Mouse (Mus musculus): ENCODE measurements around the gene Olfr235. TPM values are rescaled to one million over a fixed set of nuclear protein-coding genes. Genes with fewer than 3 reads are reported as not detected.
"Not testable (repeated sequence)": the region's sequence is repeated elsewhere in the genome, so short reads cannot be mapped to it uniquely, and the experiment has no call there.

Olfr235 gene
- polyA plus RNA-seq (2014; fragmentation: Nextera tagmentation; extraction: Ambion mirVana), result not detected in 2 replicates

DNA sequence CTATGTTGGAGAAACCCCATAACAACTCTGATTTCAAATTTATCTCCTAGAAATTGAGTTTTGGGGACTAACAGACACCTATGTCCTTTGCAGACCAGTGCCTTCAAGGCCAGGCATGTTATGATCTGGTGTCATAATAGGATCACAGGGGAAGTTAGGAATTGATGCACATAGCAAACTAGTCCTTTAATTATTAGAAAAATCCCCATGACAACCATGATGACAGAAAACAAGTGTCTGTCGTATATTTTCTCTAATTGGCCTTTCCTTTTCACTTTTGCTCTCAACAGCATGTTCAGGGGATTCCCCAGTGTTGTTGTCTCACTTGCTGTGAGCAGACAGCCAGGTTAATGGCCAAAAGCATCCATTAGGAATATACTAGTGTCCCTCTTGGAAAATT is at the start of gene Olfr235:
Gene Olfr235, plus strand, starts transcription at position 301 of the 400 bp plus-strand sequence.
- DNase-seq (ENCODE audit: low spot score) (no peak), ATAC-seq (replicated peaks; ENCODE audit: insufficient number of reproducible peaks, low FRiP score, low TSS enrichment, low read depth) (no peak)
- H3K36me3 ChIP-seq (replicated peaks; ENCODE audit: control insufficient read depth, insufficient read depth, low read depth, low read length), result no peaks in the 10 kb centered on the region
- no peaks in the 10 kb centered on the region for H3K9me3 ChIP-seq (replicated peaks; ENCODE audit: control insufficient read depth, low read length)
- no peak within 1 kb of the TSS for H3K9ac ChIP-seq (replicated peaks; ENCODE audit: low read length)
- 62% methylated on average over 1 of the region's 1 CpGs for WGBS
- no peaks in the 10 kb centered on the region for H3K27me3 ChIP-seq (ENCODE audit: control insufficient read depth, insufficient read depth, low read length)
- H3K4me3 ChIP-seq (ENCODE audit: low read depth, low read length), result no peak within 1 kb of the TSS
- H3K27ac ChIP-seq (replicated peaks; ENCODE audit: low read depth, low read length), result no peak within 1 kb of the TSS
- H3K4me1 ChIP-seq (ENCODE audit: control insufficient read depth, insufficient read depth, low read length), result no peaks in the 10 kb centered on the region
- no peak within 1 kb of the TSS for H3K4me2 ChIP-seq (ENCODE audit: low read depth, low read length)

DNA sequence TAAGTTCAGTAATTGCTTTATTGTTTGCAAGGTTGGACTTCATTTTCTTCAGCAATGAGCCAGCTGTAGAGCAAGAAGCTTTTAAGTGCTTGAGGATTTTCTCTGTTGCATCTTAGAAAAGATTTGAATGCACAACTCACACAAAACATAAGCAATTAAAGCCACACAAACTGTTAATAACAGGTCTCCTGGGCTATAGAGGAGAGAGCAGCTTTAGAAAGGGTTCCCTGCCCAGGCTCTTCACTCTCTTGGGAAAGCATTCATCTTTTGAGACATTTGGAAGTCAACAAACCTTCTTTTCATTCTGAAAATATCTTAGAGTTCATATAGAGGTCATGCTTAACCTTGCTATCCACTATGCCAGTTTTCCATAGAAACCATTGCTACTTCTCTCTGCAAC is 28.3 kb upstream of the Olfr235 start, which contains the start of gene Olfr1432:
Gene Olfr1432, minus strand, starts transcription at position 101 of the 400 bp plus-strand sequence.
- H3K27me3 ChIP-seq (ENCODE audit: control insufficient read depth, insufficient read depth, low read length); H3K9me3 ChIP-seq (replicated peaks; ENCODE audit: control insufficient read depth, low read length); H3K27ac ChIP-seq (replicated peaks; ENCODE audit: low read depth, low read length); ATAC-seq (replicated peaks; ENCODE audit: insufficient number of reproducible peaks, low FRiP score, low TSS enrichment, low read depth); DNase-seq (ENCODE audit: low spot score); H3K4me2 ChIP-seq (ENCODE audit: low read depth, low read length); H3K9ac ChIP-seq (replicated peaks; ENCODE audit: low read length); H3K4me3 ChIP-seq (ENCODE audit: low read depth, low read length); H3K36me3 ChIP-seq (replicated peaks; ENCODE audit: control insufficient read depth, insufficient read depth, low read depth, low read length); H3K4me1 ChIP-seq (ENCODE audit: control insufficient read depth, insufficient read depth, low read length): not testable (repeated sequence)

DNA sequence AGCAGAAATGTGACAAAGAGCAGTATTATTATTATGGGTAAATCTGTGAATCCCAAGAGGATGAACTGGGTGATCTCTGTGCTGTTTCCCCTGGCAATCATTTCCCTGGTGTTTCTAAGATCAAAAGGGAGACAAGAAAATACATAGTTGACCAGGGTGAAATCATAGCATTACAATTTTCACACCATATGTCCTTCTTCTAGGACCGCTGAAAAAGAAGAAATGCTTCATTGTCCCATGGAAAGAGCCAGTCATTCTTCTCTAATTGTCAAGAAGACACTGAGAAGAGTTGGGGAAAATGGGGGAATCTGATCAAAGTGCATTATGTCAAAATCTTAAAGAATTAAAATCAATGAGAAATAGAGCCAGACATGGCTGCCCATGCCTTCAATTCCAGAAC is 19.3 kb upstream of the Olfr235 start, which contains the start of gene Olfr262:
Gene Olfr262, minus strand, starts transcription at position 101 of the 400 bp plus-strand sequence.
- ATAC-seq (replicated peaks; ENCODE audit: insufficient number of reproducible peaks, low FRiP score, low TSS enrichment, low read depth) (no peak), DNase-seq (ENCODE audit: low spot score) (no peak)
- no peak within 1 kb of the TSS for H3K4me2 ChIP-seq (ENCODE audit: low read depth, low read length)
- H3K9ac ChIP-seq (replicated peaks; ENCODE audit: low read length), result no peak within 1 kb of the TSS
- no peak within 1 kb of the TSS for H3K27ac ChIP-seq (replicated peaks; ENCODE audit: low read depth, low read length)
- no peaks in the 10 kb centered on the region for H3K36me3 ChIP-seq (replicated peaks; ENCODE audit: control insufficient read depth, insufficient read depth, low read depth, low read length)
- no peaks in the 10 kb centered on the region for H3K9me3 ChIP-seq (replicated peaks; ENCODE audit: control insufficient read depth, low read length)
- 81% methylated on average over 1 of the region's 1 CpGs for WGBS
- H3K4me1 ChIP-seq (ENCODE audit: control insufficient read depth, insufficient read depth, low read length), result no peaks in the 10 kb centered on the region
- H3K4me3 ChIP-seq (ENCODE audit: low read depth, low read length), result no peak within 1 kb of the TSS
- H3K27me3 ChIP-seq (ENCODE audit: control insufficient read depth, insufficient read depth, low read length), result no peaks in the 10 kb centered on the region

DNA sequence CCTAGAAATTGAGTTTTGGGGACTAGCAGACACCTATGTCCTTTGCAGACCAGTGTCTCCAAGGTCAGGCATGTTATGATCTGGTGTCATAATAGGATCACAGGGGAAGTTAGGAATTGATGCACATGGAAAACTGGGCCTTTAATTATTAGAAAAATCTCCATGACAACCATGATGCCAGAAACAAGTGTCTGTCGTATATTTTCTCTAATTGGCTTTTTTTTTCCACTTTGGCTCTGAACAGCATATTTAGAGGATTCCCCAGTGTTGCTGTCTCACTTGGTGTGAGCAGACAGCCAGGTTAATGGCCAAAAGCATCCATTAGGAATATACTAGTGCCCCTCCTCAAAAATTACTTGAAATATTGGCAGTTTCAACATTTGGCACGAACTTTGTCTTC is 18.7 kb downstream of the Olfr235 start, which contains the start of gene Olfr1434:
Gene Olfr1434, plus strand, starts transcription at position 301 of the 400 bp plus-strand sequence.
- no peak within 1 kb of the TSS for H3K9ac ChIP-seq (replicated peaks; ENCODE audit: low read length)
- DNase-seq (ENCODE audit: low spot score) (no peak), ATAC-seq (replicated peaks; ENCODE audit: insufficient number of reproducible peaks, low FRiP score, low TSS enrichment, low read depth) (no peak)
- no peak within 1 kb of the TSS for H3K4me3 ChIP-seq (ENCODE audit: low read depth, low read length)
- H3K4me1 ChIP-seq (ENCODE audit: control insufficient read depth, insufficient read depth, low read length), result no peaks in the 10 kb centered on the region
- no peaks in the 10 kb centered on the region for H3K27me3 ChIP-seq (ENCODE audit: control insufficient read depth, insufficient read depth, low read length)
- H3K4me2 ChIP-seq (ENCODE audit: low read depth, low read length), result no peak within 1 kb of the TSS
- H3K36me3 ChIP-seq (replicated peaks; ENCODE audit: control insufficient read depth, insufficient read depth, low read depth, low read length), result no peaks in the 10 kb centered on the region
- no peaks in the 10 kb centered on the region for H3K9me3 ChIP-seq (replicated peaks; ENCODE audit: control insufficient read depth, low read length)
- 80% methylated on average over 2 of the region's 2 CpGs for WGBS
- no peak within 1 kb of the TSS for H3K27ac ChIP-seq (replicated peaks; ENCODE audit: low read depth, low read length)

DNA sequence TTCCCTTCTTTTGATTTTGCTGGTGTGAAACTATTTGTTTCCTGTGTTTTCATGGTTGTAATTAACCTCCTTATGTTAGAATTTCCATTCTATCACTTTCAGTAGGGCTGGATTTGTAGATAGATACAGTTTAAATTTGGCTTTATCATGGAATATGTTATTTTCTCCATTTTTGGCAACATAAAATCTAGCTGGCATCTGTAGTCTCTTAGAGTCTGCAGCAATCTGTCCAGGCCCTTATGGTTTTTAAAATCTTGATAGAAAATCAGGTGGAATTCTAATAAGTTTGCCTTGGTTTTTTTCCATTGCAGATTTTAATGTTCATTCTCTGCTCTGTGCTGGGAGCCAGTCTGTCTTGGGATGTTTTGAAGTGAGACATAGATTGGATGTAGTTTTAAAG is 32.1 kb downstream of the Olfr235 start:
- DNase-seq (ENCODE audit: low spot score) (no peak), ATAC-seq (replicated peaks; ENCODE audit: insufficient number of reproducible peaks, low FRiP score, low TSS enrichment, low read depth) (no peak)
- Histone ChIP-seq H3K9ac (replicated peaks; ENCODE audit: low read length) (no peak overlapping the region), H3K27me3 (ENCODE audit: control insufficient read depth, insufficient read depth, low read length) (no peaks in the 10 kb centered on the region), H3K4me2 (ENCODE audit: low read depth, low read length) (no peak overlapping the region), H3K9me3 (replicated peaks; ENCODE audit: control insufficient read depth, low read length) (no peaks in the 10 kb centered on the region), H3K36me3 (replicated peaks; ENCODE audit: control insufficient read depth, insufficient read depth, low read depth, low read length) (no peaks in the 10 kb centered on the region), H3K27ac (replicated peaks; ENCODE audit: low read depth, low read length) (no peak overlapping the region), H3K4me1 (ENCODE audit: control insufficient read depth, insufficient read depth, low read length) (no peaks in the 10 kb centered on the region), H3K4me3 (ENCODE audit: low read depth, low read length) (no peak overlapping the region)

DNA sequence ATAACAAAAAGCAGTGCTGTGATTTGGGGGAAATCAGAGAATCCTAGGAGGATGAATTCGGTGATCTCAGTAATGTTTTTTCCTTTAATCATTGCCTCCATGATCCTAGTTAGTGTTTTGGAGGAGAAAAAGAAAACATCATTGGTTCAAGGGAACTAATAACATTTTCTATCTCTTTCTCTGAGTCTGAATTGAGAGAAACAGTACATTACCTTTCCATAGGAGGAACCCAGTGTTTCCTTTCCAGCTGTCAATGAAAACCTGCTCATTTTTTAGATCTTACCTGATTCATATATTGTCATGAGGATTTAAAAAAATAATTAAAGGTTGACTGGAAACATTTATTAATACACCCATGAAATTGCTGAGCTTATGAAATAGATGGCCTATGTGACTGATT is 38.2 kb downstream of the Olfr235 start, which contains the start of gene Olfr1436:
Gene Olfr1436, minus strand, starts transcription at position 101 of the 400 bp plus-strand sequence.
- H3K9me3 ChIP-seq (replicated peaks; ENCODE audit: control insufficient read depth, low read length); DNase-seq (ENCODE audit: low spot score); H3K9ac ChIP-seq (replicated peaks; ENCODE audit: low read length); H3K27ac ChIP-seq (replicated peaks; ENCODE audit: low read depth, low read length); H3K4me2 ChIP-seq (ENCODE audit: low read depth, low read length); H3K27me3 ChIP-seq (ENCODE audit: control insufficient read depth, insufficient read depth, low read length); H3K4me3 ChIP-seq (ENCODE audit: low read depth, low read length); H3K4me1 ChIP-seq (ENCODE audit: control insufficient read depth, insufficient read depth, low read length); ATAC-seq (replicated peaks; ENCODE audit: insufficient number of reproducible peaks, low FRiP score, low TSS enrichment, low read depth); H3K36me3 ChIP-seq (replicated peaks; ENCODE audit: control insufficient read depth, insufficient read depth, low read depth, low read length): not testable (repeated sequence)
- WGBS, result 77% methylated on average over 1 of the region's 1 CpGs

Other genes starting within 250 kb of the Olfr235 start
- not detected in 2 replicates for gene Olfr1423, start 219.7 kb upstream of the Olfr235 start, polyA plus RNA-seq (2014; fragmentation: Nextera tagmentation; extraction: Ambion mirVana)
- gene Olfr1424, start 198.3 kb upstream of the Olfr235 start, polyA plus RNA-seq (2014; fragmentation: Nextera tagmentation; extraction: Ambion mirVana), result not detected in 2 replicates
- gene Olfr1425, start 183.3 kb upstream of the Olfr235 start, polyA plus RNA-seq (2014; fragmentation: Nextera tagmentation; extraction: Ambion mirVana), result not detected in 2 replicates
- not detected in 2 replicates for gene Olfr1426, start 169.0 kb upstream of the Olfr235 start, polyA plus RNA-seq (2014; fragmentation: Nextera tagmentation; extraction: Ambion mirVana)
- not detected in 2 replicates for gene Olfr1427, start 157.7 kb upstream of the Olfr235 start, polyA plus RNA-seq (2014; fragmentation: Nextera tagmentation; extraction: Ambion mirVana)
- gene Olfr1428, start 145.1 kb upstream of the Olfr235 start, polyA plus RNA-seq (2014; fragmentation: Nextera tagmentation; extraction: Ambion mirVana), result not detected in 2 replicates
- not detected in 2 replicates for gene Olfr76, start 137.8 kb upstream of the Olfr235 start, polyA plus RNA-seq (2014; fragmentation: Nextera tagmentation; extraction: Ambion mirVana)
- not detected in 2 replicates for gene Olfr1555-ps1, start 90.9 kb upstream of the Olfr235 start, polyA plus RNA-seq (2014; fragmentation: Nextera tagmentation; extraction: Ambion mirVana)
- not detected in 2 replicates for gene Olfr1431, start 60.4 kb upstream of the Olfr235 start, polyA plus RNA-seq (2014; fragmentation: Nextera tagmentation; extraction: Ambion mirVana)
- not detected in 2 replicates for gene Olfr1432, start 28.4 kb upstream of the Olfr235 start, polyA plus RNA-seq (2014; fragmentation: Nextera tagmentation; extraction: Ambion mirVana)
- gene Olfr262, start 19.4 kb upstream of the Olfr235 start, polyA plus RNA-seq (2014; fragmentation: Nextera tagmentation; extraction: Ambion mirVana), result not detected in 2 replicates
- not detected in 2 replicates for gene Olfr1434, start 18.8 kb downstream of the Olfr235 start, polyA plus RNA-seq (2014; fragmentation: Nextera tagmentation; extraction: Ambion mirVana)
- gene Olfr1436, start 38.1 kb downstream of the Olfr235 start, polyA plus RNA-seq (2014; fragmentation: Nextera tagmentation; extraction: Ambion mirVana), result not detected in 2 replicates
- gene Olfr1437, start 64.1 kb downstream of the Olfr235 start, polyA plus RNA-seq (2014; fragmentation: Nextera tagmentation; extraction: Ambion mirVana), result not detected in 2 replicates
- not detected in 2 replicates for gene Olfr1438-ps1, start 74.9 kb downstream of the Olfr235 start, polyA plus RNA-seq (2014; fragmentation: Nextera tagmentation; extraction: Ambion mirVana)
- not detected in 2 replicates for gene Olfr1440, start 126.2 kb downstream of the Olfr235 start, polyA plus RNA-seq (2014; fragmentation: Nextera tagmentation; extraction: Ambion mirVana)
- not detected in 2 replicates for gene Olfr1441, start 156.4 kb downstream of the Olfr235 start, polyA plus RNA-seq (2014; fragmentation: Nextera tagmentation; extraction: Ambion mirVana)
- gene Pfpl, start 166.9 kb downstream of the Olfr235 start, polyA plus RNA-seq (2014; fragmentation: Nextera tagmentation; extraction: Ambion mirVana), result not detected in 2 replicates
- 0.39 and 0.60 TPM in 2 replicates for gene Mpeg1, start 199.7 kb downstream of the Olfr235 start, polyA plus RNA-seq (2014; fragmentation: Nextera tagmentation; extraction: Ambion mirVana)
- gene Dtx4, start 240.4 kb downstream of the Olfr235 start, polyA plus RNA-seq (2014; fragmentation: Nextera tagmentation; extraction: Ambion mirVana), result 14.0 and 14.4 TPM in 2 replicates